Mouse (Mus musculus): ENCODE measurements at regions not wholly inside any gene's neighbourhood (a gene's known extent, or its start where the extent isn't known, plus 50 kb on each side); places are given as distances from the start of the nearest gene placed in this dataset.

- ATAC-seq (replicated peaks; ENCODE audit: low FRiP score) (no peak), DNase-seq (ENCODE audit: low spot score) (no peak)
- Histone ChIP-seq H3K4me1 (replicated peaks; ENCODE audit: control insufficient read depth, insufficient read depth, low read length) (no peaks in the 10 kb centered on the region), H3K27me3 (replicated peaks; ENCODE audit: control insufficient read depth, insufficient read depth, low read length) (no peaks in the 10 kb centered on the region; the same call in 1 of the 2 replicates), H3K9me3 (ENCODE audit: control insufficient read depth, low read length) (no peaks in the 10 kb centered on the region), H3K9ac (ENCODE audit: low read depth, low read length) (no peak overlapping the region), H3K27ac (ENCODE audit: low read depth, low read length) (no peak overlapping the region), H3K36me3 (ENCODE audit: control insufficient read depth, insufficient read depth, low read length) (no peaks in the 10 kb centered on the region), H3K4me3 (ENCODE audit: low read depth, low read length) (no peak overlapping the region), H3K4me2 (no peak overlapping the region)
Measured at GRCm38 (mm10) chrX:166932472-166932871, 276.6 kb downstream of the Tmsb4x start.

GRCm38 (mm10) chrX:166931048-166931447 lies 278.1 kb downstream of the Tmsb4x start:
- no peak for ATAC-seq (replicated peaks; ENCODE audit: low FRiP score)
- H3K4me1 ChIP-seq (replicated peaks; ENCODE audit: control insufficient read depth, insufficient read depth, low read length), result no peaks in the 10 kb centered on the region
- 40% methylated on average over 4 of the region's 4 CpGs for WGBS
- no peaks in the 10 kb centered on the region; the same call in 1 of the 2 replicates for H3K27me3 ChIP-seq (replicated peaks; ENCODE audit: control insufficient read depth, insufficient read depth, low read length)
- DNase-seq (ENCODE audit: low spot score), result no peak
- H3K4me2 ChIP-seq, result no peak overlapping the region
- H3K27ac ChIP-seq (ENCODE audit: low read depth, low read length), result no peak overlapping the region
- no peak overlapping the region for H3K4me3 ChIP-seq (ENCODE audit: low read depth, low read length)
- H3K9me3 ChIP-seq (ENCODE audit: control insufficient read depth, low read length), result no peaks in the 10 kb centered on the region
- H3K36me3 ChIP-seq (ENCODE audit: control insufficient read depth, insufficient read depth, low read length), result no peaks in the 10 kb centered on the region
- H3K9ac ChIP-seq (ENCODE audit: low read depth, low read length), result no peak overlapping the region

DNA sequence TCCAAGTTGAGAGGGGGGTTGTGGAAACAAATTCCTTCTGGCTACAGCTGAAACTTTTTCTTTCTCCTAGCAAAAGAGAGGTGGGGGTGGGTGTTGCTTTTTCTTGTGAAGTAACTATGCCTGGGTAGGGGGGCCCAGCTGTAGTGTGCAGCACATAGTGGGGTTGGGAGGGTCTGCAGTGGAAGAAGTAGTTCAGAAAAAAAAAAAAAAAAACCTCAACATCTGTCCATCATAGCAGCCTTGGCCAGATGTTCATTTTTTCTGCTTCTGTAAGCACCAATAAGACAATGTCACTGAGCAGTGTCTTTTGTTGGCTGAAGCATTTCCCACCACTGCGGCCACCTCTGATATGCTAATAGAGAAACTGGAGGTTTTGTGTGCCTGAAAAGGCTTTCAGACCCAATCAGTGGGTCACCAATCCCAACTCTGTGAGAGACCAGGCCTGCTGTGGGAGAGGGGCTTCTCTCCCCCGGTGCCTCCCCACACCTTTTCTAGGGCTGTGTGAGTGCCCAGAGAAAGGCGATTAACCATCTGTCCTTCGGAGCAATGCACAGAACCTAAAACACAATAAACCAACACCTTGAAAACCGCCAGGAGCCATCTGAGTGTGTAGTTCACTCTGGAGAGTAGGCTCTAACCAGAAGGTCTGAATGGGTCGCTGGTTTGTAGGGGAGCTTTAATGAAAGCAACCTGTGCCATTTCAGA lies 279.2 kb downstream of the Tmsb4x start:
- DNase-seq (ENCODE audit: low spot score) (no peak), ATAC-seq (replicated peaks; ENCODE audit: low FRiP score) (no peak)

DNA sequence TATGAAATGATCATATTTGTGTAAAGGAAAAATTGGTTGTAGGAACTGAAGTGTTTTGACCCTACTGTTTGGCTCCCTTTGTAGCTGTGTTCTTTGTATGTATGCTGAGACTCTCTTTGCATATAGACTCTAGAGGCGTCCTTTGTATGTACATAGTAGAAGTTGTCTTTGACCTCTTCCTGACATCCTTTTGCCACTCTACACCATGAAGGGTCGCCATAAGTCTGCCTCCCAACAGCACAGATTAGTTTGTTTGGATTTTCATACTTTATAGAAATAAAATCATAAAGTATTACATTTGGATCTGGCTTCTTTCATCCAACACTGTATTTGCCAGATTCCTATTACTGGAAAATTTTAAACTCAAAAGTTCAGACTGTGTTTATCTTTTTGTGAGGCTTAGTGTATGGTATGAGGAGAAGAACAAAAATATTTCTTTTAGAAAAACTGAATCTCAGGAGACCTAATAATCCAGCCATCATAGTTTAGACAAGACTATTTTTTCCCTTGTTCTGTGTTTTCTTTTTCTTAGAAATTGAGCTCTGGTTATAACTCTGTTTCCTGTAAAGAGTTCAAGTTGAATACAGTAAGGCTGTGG lies 293.7 kb downstream of the Tmsb4x start:
- H3K4me1 ChIP-seq (replicated peaks; ENCODE audit: control insufficient read depth, insufficient read depth, low read length), result no peaks in the 10 kb centered on the region
- H3K27me3 ChIP-seq (replicated peaks; ENCODE audit: control insufficient read depth, insufficient read depth, low read length), result peaks cover 9% of the 10 kb centered on the region; the same call in 1 of the 2 replicates
- no peak overlapping the region for H3K4me2 ChIP-seq
- 54% methylated on average over 2 of the region's 2 CpGs for WGBS
- no peak overlapping the region for H3K27ac ChIP-seq (ENCODE audit: low read depth, low read length)
- no peaks in the 10 kb centered on the region for H3K9me3 ChIP-seq (ENCODE audit: control insufficient read depth, low read length)
- H3K9ac ChIP-seq (ENCODE audit: low read depth, low read length), result no peak overlapping the region
- ATAC-seq (replicated peaks; ENCODE audit: low FRiP score), result no peak
- H3K4me3 ChIP-seq (ENCODE audit: low read depth, low read length), result no peak overlapping the region
- DNase-seq (ENCODE audit: low spot score), result no peak
- no peaks in the 10 kb centered on the region for H3K36me3 ChIP-seq (ENCODE audit: control insufficient read depth, insufficient read depth, low read length)

More for the DNA sequence above, 279.2 kb downstream of the Tmsb4x start:
- Histone ChIP-seq H3K4me3 (ENCODE audit: low read depth, low read length) (no peak overlapping the region), H3K27ac (ENCODE audit: low read depth, low read length) (no peak overlapping the region), H3K9me3 (ENCODE audit: control insufficient read depth, low read length) (no peaks in the 10 kb centered on the region), H3K36me3 (ENCODE audit: control insufficient read depth, insufficient read depth, low read length) (no peaks in the 10 kb centered on the region), H3K4me1 (replicated peaks; ENCODE audit: control insufficient read depth, insufficient read depth, low read length) (no peaks in the 10 kb centered on the region), H3K9ac (ENCODE audit: low read depth, low read length) (no peak overlapping the region), H3K4me2 (no peak overlapping the region), H3K27me3 (replicated peaks; ENCODE audit: control insufficient read depth, insufficient read depth, low read length) (no peaks in the 10 kb centered on the region; the same call in 1 of the 2 replicates)
- WGBS, result 59% methylated on average over 6 of the region's 6 CpGs

DNA sequence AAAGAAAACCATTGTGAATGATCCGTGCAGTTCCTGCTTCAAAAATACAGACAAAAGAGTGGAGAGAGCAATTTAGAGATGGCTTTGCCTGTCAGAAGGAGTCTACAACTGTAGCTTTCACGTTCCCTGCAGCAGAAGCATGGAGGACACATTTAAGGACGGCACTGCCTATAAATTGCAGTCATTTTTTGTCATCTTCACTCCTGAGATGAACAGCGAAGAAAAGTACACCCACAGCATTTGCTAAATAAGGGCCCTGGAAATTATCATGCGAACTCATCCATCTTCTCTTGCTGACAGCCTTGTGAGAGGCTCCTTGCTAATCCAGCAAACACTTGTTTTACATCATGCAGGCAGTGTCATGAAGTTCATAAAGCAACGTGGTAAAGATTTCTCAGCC lies 302.5 kb downstream of the Tmsb4x start:
- ATAC-seq (replicated peaks; ENCODE audit: low FRiP score) (no peak), DNase-seq (ENCODE audit: low spot score) (no peak)
- H3K36me3 ChIP-seq (ENCODE audit: control insufficient read depth, insufficient read depth, low read length), result no peaks in the 10 kb centered on the region
- no peak overlapping the region for H3K27ac ChIP-seq (ENCODE audit: low read depth, low read length)
- no peaks in the 10 kb centered on the region for H3K27me3 ChIP-seq (replicated peaks; ENCODE audit: control insufficient read depth, insufficient read depth, low read length)
- H3K9ac ChIP-seq (ENCODE audit: low read depth, low read length), result no peak overlapping the region
- H3K4me1 ChIP-seq (replicated peaks; ENCODE audit: control insufficient read depth, insufficient read depth, low read length), result no peaks in the 10 kb centered on the region
- H3K9me3 ChIP-seq (ENCODE audit: control insufficient read depth, low read length), result no peaks in the 10 kb centered on the region
- 70% methylated on average over 6 of the region's 6 CpGs for WGBS
- H3K4me2 ChIP-seq, result no peak overlapping the region
- no peak overlapping the region for H3K4me3 ChIP-seq (ENCODE audit: low read depth, low read length)

GRCm38 (mm10) chrX:166900761-166901160 lies 308.4 kb downstream of the Tmsb4x start:
- ATAC-seq (replicated peaks; ENCODE audit: low FRiP score) (no peak), DNase-seq (ENCODE audit: low spot score) (no peak)
- WGBS, result 70% methylated on average over 6 of the region's 6 CpGs
- Histone ChIP-seq H3K9ac (ENCODE audit: low read depth, low read length) (no peak overlapping the region), H3K4me3 (ENCODE audit: low read depth, low read length) (no peak overlapping the region), H3K4me2 (no peak overlapping the region), H3K9me3 (ENCODE audit: control insufficient read depth, low read length) (no peaks in the 10 kb centered on the region), H3K27me3 (replicated peaks; ENCODE audit: control insufficient read depth, insufficient read depth, low read length) (no peaks in the 10 kb centered on the region; the same call in 1 of the 2 replicates), H3K4me1 (replicated peaks; ENCODE audit: control insufficient read depth, insufficient read depth, low read length) (no peaks in the 10 kb centered on the region), H3K27ac (ENCODE audit: low read depth, low read length) (no peak overlapping the region), H3K36me3 (ENCODE audit: control insufficient read depth, insufficient read depth, low read length) (no peaks in the 10 kb centered on the region)

GRCm38 (mm10) chrX:166895199-166895598 lies 309.7 kb upstream of the Egfl6 start:
- H3K9me3 ChIP-seq (ENCODE audit: control insufficient read depth, low read length), result no peaks in the 10 kb centered on the region
- no peak overlapping the region for H3K9ac ChIP-seq (ENCODE audit: low read depth, low read length)
- H3K36me3 ChIP-seq (ENCODE audit: control insufficient read depth, insufficient read depth, low read length), result no peaks in the 10 kb centered on the region
- no peak overlapping the region for H3K4me2 ChIP-seq
- ATAC-seq (replicated peaks; ENCODE audit: low FRiP score) (no peak), DNase-seq (ENCODE audit: low spot score) (no peak)
- peaks cover 9% of the 10 kb centered on the region; the same call in 1 of the 2 replicates for H3K27me3 ChIP-seq (replicated peaks; ENCODE audit: control insufficient read depth, insufficient read depth, low read length)
- 55% methylated on average over 2 of the region's 2 CpGs for WGBS
- no peaks in the 10 kb centered on the region for H3K4me1 ChIP-seq (replicated peaks; ENCODE audit: control insufficient read depth, insufficient read depth, low read length)
- H3K4me3 ChIP-seq (ENCODE audit: low read depth, low read length), result no peak overlapping the region
- no peak overlapping the region for H3K27ac ChIP-seq (ENCODE audit: low read depth, low read length)

GRCm38 (mm10) chrX:166886417-166886816 lies 300.9 kb upstream of the Egfl6 start:
- no peaks in the 10 kb centered on the region for H3K4me1 ChIP-seq (replicated peaks; ENCODE audit: control insufficient read depth, insufficient read depth, low read length)
- H3K4me2 ChIP-seq, result no peak overlapping the region
- no peak overlapping the region for H3K4me3 ChIP-seq (ENCODE audit: low read depth, low read length)
- H3K36me3 ChIP-seq (ENCODE audit: control insufficient read depth, insufficient read depth, low read length), result no peaks in the 10 kb centered on the region
- no peak overlapping the region for H3K9ac ChIP-seq (ENCODE audit: low read depth, low read length)
- H3K9me3 ChIP-seq (ENCODE audit: control insufficient read depth, low read length), result no peaks in the 10 kb centered on the region
- H3K27me3 ChIP-seq (replicated peaks; ENCODE audit: control insufficient read depth, insufficient read depth, low read length), result no peaks in the 10 kb centered on the region; the same call in 1 of the 2 replicates
- 0 out of 2 replicates have a peak, but pooled peaks have one; percentile 15 for ATAC-seq (replicated peaks; ENCODE audit: low FRiP score)
- no peak overlapping the region for H3K27ac ChIP-seq (ENCODE audit: low read depth, low read length)
- no peak for DNase-seq (ENCODE audit: low spot score)

DNA sequence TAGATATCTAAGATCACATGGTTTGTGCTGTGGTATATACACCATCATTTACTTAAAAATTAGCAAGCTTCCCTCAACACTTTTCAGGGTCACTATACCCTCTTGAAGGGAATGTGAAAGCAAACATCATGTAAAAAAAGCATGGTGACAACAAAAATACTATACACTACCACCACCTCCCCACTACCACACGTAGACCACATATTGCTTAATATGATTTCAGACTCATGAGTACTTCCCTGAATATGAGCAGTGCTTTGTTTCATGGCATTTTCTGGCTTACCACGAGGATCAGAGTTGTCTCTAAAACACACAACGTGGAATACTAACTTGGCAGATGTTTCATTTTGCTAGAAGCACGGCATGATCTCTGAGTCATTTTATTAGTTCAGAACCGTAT lies 284.0 kb upstream of the Egfl6 start:
- Histone ChIP-seq H3K27me3 (replicated peaks; ENCODE audit: control insufficient read depth, insufficient read depth, low read length) (no peaks in the 10 kb centered on the region), H3K27ac (ENCODE audit: low read depth, low read length) (no peak overlapping the region), H3K36me3 (ENCODE audit: control insufficient read depth, insufficient read depth, low read length) (no peaks in the 10 kb centered on the region), H3K9me3 (ENCODE audit: control insufficient read depth, low read length) (no peaks in the 10 kb centered on the region), H3K4me2 (no peak overlapping the region), H3K4me1 (replicated peaks; ENCODE audit: control insufficient read depth, insufficient read depth, low read length) (no peaks in the 10 kb centered on the region), H3K9ac (ENCODE audit: low read depth, low read length) (no peak overlapping the region), H3K4me3 (ENCODE audit: low read depth, low read length) (no peak overlapping the region)
- WGBS, result 79% methylated on average over 5 of the region's 5 CpGs
- DNase-seq (ENCODE audit: low spot score) (no peak), ATAC-seq (replicated peaks; ENCODE audit: low FRiP score) (no peak)
